Mouse (Mus musculus): ENCODE data around the gene Ranbp1. TPM values are rescaled to one million over a fixed set of nuclear protein-coding genes. Genes with fewer than 3 reads are reported as not detected.

Gene Ranbp1
- polyA plus RNA-seq, 1 experiment from 2014 or later = 425 TPM

- peak overlapping the region; percentile 86 for H3K27ac ChIP-seq (ENCODE audit: low read length)
- peak; percentile 66 for ATAC-seq (ENCODE audit: insufficient read depth, low FRiP score)
- H3K9ac ChIP-seq (ENCODE audit: low read length) = peak overlapping the region; percentile 92
- no peaks in the 10 kb centered on the region for H3K9me3 ChIP-seq (replicated peaks; ENCODE audit: control insufficient read depth, low read length)
- H3K36me3 ChIP-seq (ENCODE audit: control insufficient read depth, insufficient read depth, low read length) = peaks cover 10% of the 10 kb centered on the region; the same call in 1 of the 2 replicates
- peak overlapping the region; percentile 88 for H3K4me3 ChIP-seq (replicated peaks; ENCODE audit: low read length)
- H3K27me3 ChIP-seq (ENCODE audit: control insufficient read depth, insufficient read depth, low read length) = no peaks in the 10 kb centered on the region
- peak overlapping the region; percentile 77 for H3K4me2 ChIP-seq (ENCODE audit: low read depth, low read length)
- peaks cover 20% of the 10 kb centered on the region for H3K4me1 ChIP-seq (ENCODE audit: control insufficient read depth, insufficient read depth, low read length)
- WGBS = 4% methylated on average over 19 of the region's 19 CpGs
These were observed 13.0 kb downstream of the Ranbp1 start for GRCm38 (mm10) chr16:18235389-18236065.

GRCm38 (mm10) chr16:18234671-18235388 is 13.7 kb downstream of the Ranbp1 start, which contains the start of gene Zdhhc8:
Gene Zdhhc8, minus strand, starts transcription at chr16:18235136.
- Histone ChIP-seq H3K9ac (ENCODE audit: low read length) (peak within 1 kb of the TSS; percentile 92), H3K9me3 (replicated peaks; ENCODE audit: control insufficient read depth, low read length) (no peaks in the 10 kb centered on the region), H3K4me3 (replicated peaks; ENCODE audit: low read length) (peak within 1 kb of the TSS; percentile 88), H3K4me2 (ENCODE audit: low read depth, low read length) (peak within 1 kb of the TSS; percentile 77), H3K27ac (ENCODE audit: low read length) (peak within 1 kb of the TSS; percentile 86), H3K27me3 (ENCODE audit: control insufficient read depth, insufficient read depth, low read length) (no peaks in the 10 kb centered on the region), H3K36me3 (ENCODE audit: control insufficient read depth, insufficient read depth, low read length) (peaks cover 10% of the 10 kb centered on the region; the same call in 1 of the 2 replicates), H3K4me1 (ENCODE audit: control insufficient read depth, insufficient read depth, low read length) (peaks cover 22% of the 10 kb centered on the region)
- under 1% methylated on average over 73 of the region's 79 CpGs for WGBS
- ATAC-seq (ENCODE audit: insufficient read depth, low FRiP score) = peak; percentile 85; the same call in 1 of the 2 replicates

- Histone ChIP-seq H3K9me3 (replicated peaks; ENCODE audit: control insufficient read depth, low read length) (no peaks in the 10 kb centered on the region), H3K4me2 (ENCODE audit: low read depth, low read length) (peak overlapping the region; percentile 77), H3K9ac (ENCODE audit: low read length) (peak overlapping the region; percentile 92), H3K4me1 (ENCODE audit: control insufficient read depth, insufficient read depth, low read length) (peaks cover 28% of the 10 kb centered on the region), H3K4me3 (replicated peaks; ENCODE audit: low read length) (peak overlapping the region; percentile 88), H3K27me3 (ENCODE audit: control insufficient read depth, insufficient read depth, low read length) (no peaks in the 10 kb centered on the region), H3K36me3 (ENCODE audit: control insufficient read depth, insufficient read depth, low read length) (0 out of 2 replicates have a peak, but pooled peaks cover 5% of the 10 kb centered on the region), H3K27ac (ENCODE audit: low read length) (peak overlapping the region; percentile 86)
- 0 out of 2 replicates have a peak, but pooled peaks have one; percentile 11 for ATAC-seq (ENCODE audit: insufficient read depth, low FRiP score)
- WGBS = 13% methylated on average over 13 of the region's 13 CpGs
These were observed 14.4 kb downstream of the Ranbp1 start for GRCm38 (mm10) chr16:18233919-18234670.

- Histone ChIP-seq H3K9ac (ENCODE audit: low read length) (peak overlapping the region; percentile 92; the same call in 1 of the 2 replicates), H3K9me3 (replicated peaks; ENCODE audit: control insufficient read depth, low read length) (no peaks in the 10 kb centered on the region), H3K27me3 (ENCODE audit: control insufficient read depth, insufficient read depth, low read length) (no peaks in the 10 kb centered on the region), H3K36me3 (ENCODE audit: control insufficient read depth, insufficient read depth, low read length) (no peaks in the 10 kb centered on the region), H3K4me2 (ENCODE audit: low read depth, low read length) (peak overlapping the region; percentile 77), H3K4me3 (replicated peaks; ENCODE audit: low read length) (no peak overlapping the region), H3K27ac (ENCODE audit: low read length) (no peak overlapping the region), H3K4me1 (ENCODE audit: control insufficient read depth, insufficient read depth, low read length) (peaks cover 29% of the 10 kb centered on the region)
- 28% methylated on average over 1 of the region's 1 CpGs for WGBS
- no peak for ATAC-seq (ENCODE audit: insufficient read depth, low FRiP score)
These were observed 15.1 kb downstream of the Ranbp1 start for GRCm38 (mm10) chr16:18233451-18233850.

- Histone ChIP-seq H3K36me3 (ENCODE audit: control insufficient read depth, insufficient read depth, low read length) (0 out of 2 replicates have a peak, but pooled peaks cover 3% of the 10 kb centered on the region), H3K4me3 (replicated peaks; ENCODE audit: low read length) (no peak overlapping the region), H3K4me2 (ENCODE audit: low read depth, low read length) (no peak overlapping the region), H3K9me3 (replicated peaks; ENCODE audit: control insufficient read depth, low read length) (no peaks in the 10 kb centered on the region), H3K4me1 (ENCODE audit: control insufficient read depth, insufficient read depth, low read length) (peaks cover 29% of the 10 kb centered on the region), H3K9ac (ENCODE audit: low read length) (no peak overlapping the region), H3K27me3 (ENCODE audit: control insufficient read depth, insufficient read depth, low read length) (no peaks in the 10 kb centered on the region), H3K27ac (ENCODE audit: low read length) (no peak overlapping the region)
- 70% methylated on average over 4 of the region's 4 CpGs for WGBS
- no peak for ATAC-seq (ENCODE audit: insufficient read depth, low FRiP score)
These were observed 17.1 kb downstream of the Ranbp1 start for GRCm38 (mm10) chr16:18231451-18231850.

- no peaks in the 10 kb centered on the region for H3K27me3 ChIP-seq (ENCODE audit: control insufficient read depth, insufficient read depth, low read length)
- 82% methylated on average over 3 of the region's 3 CpGs for WGBS
These were observed 17.5 kb downstream of the Ranbp1 start for GRCm38 (mm10) chr16:18231047-18231446.

GRCm38 (mm10) chr16:18230617-18231016 is 17.9 kb downstream of the Ranbp1 start:
- no peaks in the 10 kb centered on the region for H3K27me3 ChIP-seq (ENCODE audit: control insufficient read depth, insufficient read depth, low read length)
- WGBS = 85% methylated on average over 6 of the region's 6 CpGs
- no peak overlapping the region for H3K27ac ChIP-seq (ENCODE audit: low read length)
- no peak overlapping the region for H3K9ac ChIP-seq (ENCODE audit: low read length)
- 0 out of 2 replicates have a peak, but pooled peaks cover 5% of the 10 kb centered on the region for H3K36me3 ChIP-seq (ENCODE audit: control insufficient read depth, insufficient read depth, low read length)
- no peak overlapping the region for H3K4me2 ChIP-seq (ENCODE audit: low read depth, low read length)
- H3K9me3 ChIP-seq (replicated peaks; ENCODE audit: control insufficient read depth, low read length) = no peaks in the 10 kb centered on the region
- H3K4me1 ChIP-seq (ENCODE audit: control insufficient read depth, insufficient read depth, low read length) = peaks cover 25% of the 10 kb centered on the region
- no peak for ATAC-seq (ENCODE audit: insufficient read depth, low FRiP score)
- H3K4me3 ChIP-seq (replicated peaks; ENCODE audit: low read length) = no peak overlapping the region

More at GRCm38 (mm10) chr16:18231047-18231446, 17.5 kb downstream of the Ranbp1 start:
- ATAC-seq (ENCODE audit: insufficient read depth, low FRiP score) = no peak
- Histone ChIP-seq H3K27ac (ENCODE audit: low read length) (no peak overlapping the region), H3K9me3 (replicated peaks; ENCODE audit: control insufficient read depth, low read length) (no peaks in the 10 kb centered on the region), H3K4me2 (ENCODE audit: low read depth, low read length) (no peak overlapping the region), H3K9ac (ENCODE audit: low read length) (no peak overlapping the region), H3K4me1 (ENCODE audit: control insufficient read depth, insufficient read depth, low read length) (peaks cover 28% of the 10 kb centered on the region), H3K36me3 (ENCODE audit: control insufficient read depth, insufficient read depth, low read length) (0 out of 2 replicates have a peak, but pooled peaks cover 5% of the 10 kb centered on the region), H3K4me3 (replicated peaks; ENCODE audit: low read length) (no peak overlapping the region)

- Histone ChIP-seq H3K4me2 (ENCODE audit: low read depth, low read length) (peak overlapping the region; percentile 3; the same call in 1 of the 2 replicates), H3K9me3 (replicated peaks; ENCODE audit: control insufficient read depth, low read length) (no peaks in the 10 kb centered on the region), H3K27me3 (ENCODE audit: control insufficient read depth, insufficient read depth, low read length) (no peaks in the 10 kb centered on the region), H3K4me1 (ENCODE audit: control insufficient read depth, insufficient read depth, low read length) (peaks cover 25% of the 10 kb centered on the region), H3K4me3 (replicated peaks; ENCODE audit: low read length) (no peak overlapping the region), H3K36me3 (ENCODE audit: control insufficient read depth, insufficient read depth, low read length) (peaks cover 8% of the 10 kb centered on the region; the same call in 1 of the 2 replicates), H3K9ac (ENCODE audit: low read length) (no peak overlapping the region), H3K27ac (ENCODE audit: low read length) (no peak overlapping the region; the same call in 1 of the 2 replicates)
- 57% methylated on average over 11 of the region's 11 CpGs for WGBS
- no peak; the same call in 1 of the 2 replicates for ATAC-seq (ENCODE audit: insufficient read depth, low FRiP score)
These were observed 18.9 kb downstream of the Ranbp1 start for GRCm38 (mm10) chr16:18229622-18230021.
